Mouse (Mus musculus): ENCODE data around the gene Gm28230.

Gene Gm28230

GRCm38 (mm10) chr2:74703720-74704392, 22.7 kb upstream of the Gm28230 start:
- DNase-seq (ENCODE audit: low spot score in 2 of 2): no peak

DNA sequence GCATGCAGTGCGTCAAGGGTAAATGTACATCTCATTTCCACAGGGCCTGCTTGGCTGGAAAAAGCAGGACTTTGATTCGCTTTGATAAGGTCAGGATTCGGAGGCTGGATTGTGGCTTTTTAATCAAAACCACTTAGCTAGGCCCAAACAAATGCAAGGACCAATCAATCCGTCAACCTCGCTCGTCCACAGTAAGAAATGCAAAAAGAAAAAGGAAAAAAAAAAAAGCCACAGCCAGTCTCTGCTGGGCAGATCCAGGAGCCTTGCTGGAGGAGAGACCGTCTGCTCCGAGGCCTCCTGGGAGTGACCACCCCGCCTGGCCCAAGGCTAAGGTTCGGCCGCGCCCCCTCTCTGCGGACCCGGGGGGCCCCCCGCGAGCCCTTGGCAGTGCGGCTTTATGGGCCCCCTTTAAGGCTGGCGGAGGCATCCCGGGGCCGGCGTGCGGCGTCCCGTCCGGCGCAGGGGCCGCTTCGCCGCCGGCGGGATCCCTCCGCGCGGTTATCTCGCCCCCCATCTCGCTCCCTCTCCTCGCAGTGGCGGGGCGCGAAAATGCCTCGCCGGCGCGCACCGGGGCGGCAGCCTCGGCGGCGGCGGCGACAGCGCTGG, 22.0 kb upstream of the Gm28230 start, which contains the start of gene Hoxd8:
Hoxd8 (plus strand) TSS at position 223 of the 606 bp plus-strand sequence.
- no peak for DNase-seq (ENCODE audit: low spot score in 2 of 2)

DNA sequence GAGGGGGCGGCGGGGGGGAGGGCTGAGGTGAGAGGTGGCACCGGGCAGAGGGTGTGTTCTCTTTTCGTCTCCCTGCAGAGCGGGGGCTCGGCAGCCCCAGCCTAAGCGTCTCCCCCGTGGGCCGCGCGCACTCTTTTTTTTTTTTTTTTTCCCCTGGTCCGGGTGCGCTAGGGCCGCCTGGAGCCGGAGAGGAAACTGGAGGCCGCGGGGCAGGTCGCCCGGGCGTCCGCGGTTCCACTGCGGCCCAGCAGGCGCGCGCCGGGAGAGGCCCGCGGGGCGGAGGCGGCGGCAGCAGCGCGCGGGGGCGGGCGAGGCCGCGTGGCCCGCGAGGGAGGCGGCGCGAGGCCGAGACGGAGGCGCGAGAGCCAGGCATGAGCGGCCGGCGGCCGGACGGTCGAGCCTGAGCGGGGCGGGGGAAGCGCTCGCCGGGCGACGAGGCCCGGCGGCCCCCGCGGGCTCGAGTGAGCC, 21.5 kb upstream of the Gm28230 start:
- no peak for DNase-seq (ENCODE audit: low spot score in 2 of 2)

DNA sequence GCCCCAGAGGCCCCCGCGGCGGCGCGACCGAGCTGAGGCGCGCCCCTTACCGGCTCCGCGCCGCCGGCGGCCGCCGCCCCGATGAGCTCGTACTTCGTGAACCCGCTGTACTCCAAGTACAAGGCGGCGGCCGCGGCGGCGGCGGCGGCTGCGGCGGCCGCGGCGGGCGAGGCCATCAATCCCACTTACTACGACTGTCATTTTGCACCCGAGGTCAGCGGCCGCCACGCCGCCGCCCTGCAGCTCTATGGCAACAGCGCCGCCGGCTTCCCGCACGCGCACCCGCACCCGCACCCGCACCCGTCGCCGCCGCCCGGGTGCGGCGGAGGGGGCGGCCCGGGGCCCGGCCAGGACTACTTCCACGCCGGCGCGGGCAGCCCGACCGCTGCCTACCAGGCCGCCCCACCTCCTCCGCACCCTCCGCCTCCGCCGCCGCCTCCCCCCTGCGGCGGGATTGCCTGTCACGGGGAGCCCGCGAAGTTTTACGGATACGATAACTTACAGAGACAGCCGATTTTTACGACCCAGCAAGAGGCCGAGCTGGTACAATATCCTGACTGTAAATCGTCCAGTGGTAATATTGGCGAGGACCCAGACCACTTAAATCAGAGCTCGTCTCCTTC, 20.9 kb upstream of the Gm28230 start:
- no peak for DNase-seq (ENCODE audit: low spot score in 2 of 2)

DNA sequence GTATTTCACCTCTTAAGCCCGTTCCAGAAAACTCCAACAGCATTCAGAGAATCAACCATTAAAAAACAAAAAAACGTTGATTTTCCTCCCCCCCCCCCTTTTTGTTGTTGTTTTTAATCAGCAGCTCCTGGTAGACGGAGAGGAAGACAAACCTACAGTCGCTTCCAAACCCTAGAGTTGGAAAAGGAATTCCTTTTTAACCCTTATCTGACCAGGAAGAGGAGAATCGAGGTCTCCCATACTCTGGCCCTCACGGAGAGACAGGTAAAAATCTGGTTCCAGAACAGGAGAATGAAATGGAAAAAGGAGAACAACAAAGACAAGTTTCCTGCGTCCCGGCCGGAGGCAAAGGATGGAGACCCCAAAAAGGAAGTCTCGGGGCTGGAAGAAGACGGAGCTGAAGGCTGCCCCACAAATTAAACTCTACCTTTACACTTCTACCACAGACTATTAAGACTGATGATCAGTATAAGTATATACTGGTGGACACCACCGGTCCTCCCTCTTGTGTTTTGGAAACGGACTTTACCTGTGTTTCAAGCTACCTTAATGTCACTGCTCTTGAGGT, 20.1 kb upstream of the Gm28230 start:
- DNase-seq (ENCODE audit: low spot score in 2 of 2): no peak

- DNase-seq (ENCODE audit: low spot score in 2 of 2): no peak
Observed at GRCm38 (mm10) chr2:74707599-74707998, 18.9 kb upstream of the Gm28230 start.

- DNase-seq (ENCODE audit: low spot score in 2 of 2): no peak
Observed at GRCm38 (mm10) chr2:74708676-74709075, 17.9 kb upstream of the Gm28230 start.

DNA sequence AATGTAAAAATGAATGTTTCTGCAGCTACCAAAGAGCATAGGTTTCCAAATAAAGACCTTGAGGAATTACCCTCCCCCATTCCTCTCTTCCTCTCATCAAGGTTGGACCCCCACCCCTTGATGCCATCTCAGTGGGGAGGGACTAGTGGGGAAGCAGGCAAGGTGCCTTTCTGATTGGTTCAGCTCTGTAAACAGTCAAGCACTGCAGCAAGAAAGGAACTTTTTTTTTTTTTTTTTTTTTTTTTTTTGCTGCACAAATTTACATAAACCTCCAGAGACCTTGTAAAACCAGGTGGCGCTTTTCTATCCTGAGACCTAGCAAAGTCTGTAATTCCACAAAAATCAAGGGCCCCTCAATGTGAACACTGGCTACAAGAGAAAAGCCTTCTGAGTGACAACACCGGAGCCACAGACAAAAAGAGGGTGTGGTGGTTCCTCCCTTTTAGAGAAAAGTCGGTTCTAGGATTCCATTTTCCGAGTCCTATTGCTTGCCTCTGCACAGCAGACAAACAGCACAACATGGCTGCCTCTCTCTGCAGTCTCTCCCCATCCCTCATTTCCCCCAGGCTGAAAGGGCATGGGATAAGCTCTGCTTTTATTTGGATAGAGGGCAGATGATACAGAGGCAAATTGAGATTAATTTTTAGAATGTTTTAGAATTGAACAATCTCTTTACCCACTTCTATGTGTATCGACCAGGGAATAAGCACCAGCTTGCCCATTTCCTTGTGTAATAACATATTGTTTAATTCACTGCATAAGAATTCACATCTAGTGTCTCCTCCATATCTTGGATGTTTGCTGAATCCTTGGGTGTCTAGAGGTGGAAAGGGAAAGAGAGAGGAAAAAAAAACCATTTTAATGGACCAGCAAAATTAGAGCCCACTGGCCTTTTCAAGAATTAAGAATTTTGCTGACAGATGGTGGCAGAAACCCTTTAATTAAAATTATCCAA, 16.8 kb upstream of the Gm28230 start:
- DNase-seq (ENCODE audit: low spot score in 2 of 2): no peak

GRCm38 (mm10) chr2:74710929-74711543, 15.5 kb upstream of the Gm28230 start:
- DNase-seq (ENCODE audit: low spot score in 2 of 2): no peak

DNA sequence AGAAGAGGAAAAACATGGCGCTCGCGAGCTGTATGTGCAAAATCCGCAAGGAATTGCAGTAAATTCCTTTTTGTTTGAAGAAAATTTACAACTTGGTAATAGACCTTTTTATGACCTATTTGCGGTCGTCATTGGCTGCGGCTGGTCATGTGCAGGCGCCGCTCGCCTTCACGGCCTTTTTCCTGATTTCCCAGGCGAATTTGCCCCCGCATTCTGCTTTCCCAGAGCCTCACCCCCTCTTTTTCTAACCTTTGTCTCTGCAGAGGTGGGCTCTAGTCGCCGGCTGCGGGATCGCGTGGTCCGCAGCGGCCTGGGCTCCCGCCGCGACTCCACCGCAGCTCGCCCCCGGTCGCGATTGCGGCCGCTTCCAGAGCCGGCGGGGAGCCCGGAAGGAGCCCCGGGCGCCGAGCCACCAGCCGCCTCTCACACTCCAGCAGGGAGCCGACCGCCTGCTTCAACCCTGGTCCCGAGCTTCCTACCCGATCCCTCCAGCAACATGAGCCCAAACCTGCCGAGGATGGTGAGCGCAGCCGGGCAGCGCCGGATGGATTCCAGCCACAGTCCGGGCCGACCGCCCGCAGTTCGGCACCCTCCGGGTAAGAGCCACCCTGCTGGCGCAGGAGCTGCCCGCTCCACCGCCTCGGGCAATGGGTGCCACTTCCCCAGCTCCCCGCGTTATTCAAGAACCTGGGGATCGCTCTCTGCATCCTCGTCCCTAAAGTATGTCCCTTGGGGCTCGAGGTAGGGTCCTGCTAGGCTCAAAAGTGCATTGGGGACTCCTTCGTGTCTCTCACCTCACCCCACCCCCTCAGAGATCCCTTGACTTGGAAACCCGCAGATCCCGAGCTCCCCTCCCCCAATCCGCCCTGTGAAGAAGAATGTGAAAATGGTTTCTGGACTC, 14.6 kb upstream of the Gm28230 start, which contains the start of the genes Hoxd3 and Hoxd4:
Hoxd3 (plus strand) TSS at position 207 of the 901 bp plus-strand sequence.
Hoxd4 (plus strand) TSS at position 209 of the 901 bp plus-strand sequence.
- no peak for DNase-seq (ENCODE audit: low spot score in 2 of 2)

DNA sequence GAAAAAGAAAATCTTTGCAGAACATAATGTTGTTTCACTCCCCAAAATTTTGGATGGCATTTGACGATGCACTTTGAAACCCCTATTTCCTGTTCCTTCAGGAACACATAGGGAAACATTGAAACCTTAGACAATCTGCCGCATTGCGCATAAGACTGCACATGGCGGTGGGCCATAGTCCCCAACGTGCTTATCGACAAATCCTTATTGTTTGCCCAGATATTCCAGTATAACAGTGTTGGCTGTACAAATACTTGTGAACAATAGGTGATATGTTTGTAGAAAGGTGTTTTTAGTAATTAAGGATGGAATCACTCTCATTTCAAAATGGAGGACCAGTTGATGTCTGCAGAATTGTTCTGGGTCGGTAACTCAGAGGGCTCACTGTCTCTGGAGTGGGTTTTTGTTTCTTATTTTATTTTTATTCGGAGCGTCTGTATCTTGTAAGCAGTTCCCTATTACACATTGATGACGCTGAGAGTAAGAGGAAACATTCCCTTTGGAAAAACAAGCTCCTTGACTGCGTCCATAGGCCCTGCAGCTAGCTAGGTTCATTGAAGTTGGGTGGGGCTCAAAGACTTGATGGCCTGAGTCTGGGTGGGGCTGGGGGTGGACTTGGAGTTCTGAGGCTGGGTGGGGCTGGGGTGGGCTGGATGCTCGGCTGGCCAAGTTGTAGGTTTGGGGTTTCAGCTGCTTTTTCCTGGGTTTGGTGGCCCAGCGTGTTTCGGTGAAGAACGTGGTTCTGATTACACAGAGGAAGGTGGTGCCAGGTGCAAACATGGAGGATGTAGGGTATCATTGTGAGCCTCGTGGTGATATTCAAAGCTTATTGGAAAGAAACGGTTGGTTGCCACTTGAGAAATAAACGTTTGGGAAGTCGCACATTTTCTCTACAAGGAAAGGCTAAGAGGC, 13.0 kb upstream of the Gm28230 start:
- DNase-seq (ENCODE audit: low spot score in 2 of 2): no peak

- DNase-seq (ENCODE audit: low spot score in 2 of 2): no peak
Observed at GRCm38 (mm10) chr2:74714156-74714789, 12.3 kb upstream of the Gm28230 start.

- no peak for DNase-seq (ENCODE audit: low spot score in 2 of 2)
Observed at GRCm38 (mm10) chr2:74714881-74715280, 11.6 kb upstream of the Gm28230 start.

DNA sequence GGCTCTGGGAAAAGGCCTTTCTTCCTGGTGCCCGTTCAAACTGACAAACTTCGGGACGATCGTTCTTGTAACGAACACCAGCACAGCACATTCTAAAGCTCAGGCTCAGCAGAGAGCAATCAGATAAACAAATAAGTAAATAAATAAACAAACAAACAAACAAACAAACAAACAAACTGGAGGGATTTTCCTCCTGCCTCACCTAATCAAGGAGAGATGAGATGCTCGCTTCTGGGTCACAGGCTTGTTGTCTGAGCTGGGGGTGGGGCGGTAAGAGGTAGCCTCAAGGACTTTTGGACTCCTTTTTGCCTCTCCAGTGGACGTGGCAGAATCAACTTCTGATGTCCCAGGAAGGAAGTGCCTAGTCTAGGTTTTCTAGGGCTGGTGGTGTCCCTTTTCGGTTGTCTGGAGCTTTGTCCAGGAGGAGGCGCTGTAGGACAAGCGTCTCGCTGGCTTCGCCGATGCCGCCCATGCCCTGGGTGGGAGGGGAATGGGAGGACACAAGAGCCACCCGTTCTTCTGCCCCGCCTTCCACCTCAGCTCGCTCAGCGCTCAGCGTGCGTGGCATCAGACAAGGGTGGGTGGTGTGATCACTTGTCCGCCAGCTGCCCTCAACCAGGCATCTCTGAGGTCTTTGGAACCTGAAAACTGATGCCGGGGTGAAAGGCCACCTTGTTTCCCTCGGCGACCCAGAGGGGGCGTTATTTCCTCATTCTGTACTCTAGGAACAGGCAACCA, 10.9 kb upstream of the Gm28230 start:
- peak; percentile 32 to 43 for DNase-seq (ENCODE audit: low spot score in 2 of 2)

DNA sequence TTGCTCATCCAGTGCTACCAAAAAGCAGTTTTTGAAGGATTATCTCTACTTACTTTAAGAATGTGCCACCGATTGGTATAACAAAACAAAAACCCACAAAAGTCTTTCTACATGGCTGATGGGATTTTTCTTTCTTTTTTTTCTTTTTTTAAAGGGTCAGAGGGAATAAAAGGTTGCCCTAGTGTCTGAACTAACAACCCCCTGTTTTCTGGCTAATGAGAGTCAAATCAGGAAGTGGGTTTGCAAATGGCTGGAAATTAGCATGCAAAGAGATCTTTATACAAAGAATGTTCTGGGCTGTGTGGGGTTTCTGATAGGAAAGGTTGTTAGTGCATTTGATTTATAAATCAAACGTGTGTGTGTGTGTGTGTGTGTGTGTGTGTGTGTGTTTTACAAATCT, 6.1 kb upstream of the Gm28230 start:
- no peak for DNase-seq (ENCODE audit: low spot score in 2 of 2)

DNA sequence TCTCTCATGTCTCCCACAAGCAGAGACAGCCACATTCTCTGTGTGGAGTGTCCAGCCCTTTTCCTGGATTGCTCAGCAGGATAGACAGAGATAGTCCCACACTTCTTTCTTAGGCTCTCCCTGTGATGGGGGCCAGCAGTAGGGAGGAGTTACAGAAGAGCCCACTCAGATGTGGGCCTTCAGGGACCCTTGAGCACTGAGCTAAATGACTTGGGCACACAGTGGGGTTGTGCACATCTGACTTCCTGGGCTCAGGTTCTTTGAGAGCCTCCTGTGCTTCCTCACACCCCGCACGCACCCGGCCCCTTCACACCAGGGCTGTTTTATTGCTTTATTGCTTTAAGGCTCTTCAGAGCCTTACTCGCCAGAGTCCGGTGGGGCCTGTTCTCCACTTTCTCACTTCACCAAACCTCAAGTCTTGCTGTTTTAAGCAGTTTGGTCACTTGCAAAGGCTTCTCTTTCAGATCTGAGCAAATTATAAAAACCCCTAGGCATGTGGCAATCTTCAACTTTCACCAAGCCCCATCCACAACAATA, 5.5 kb upstream of the Gm28230 start:
- DNase-seq (ENCODE audit: low spot score in 2 of 2): no peak

DNA sequence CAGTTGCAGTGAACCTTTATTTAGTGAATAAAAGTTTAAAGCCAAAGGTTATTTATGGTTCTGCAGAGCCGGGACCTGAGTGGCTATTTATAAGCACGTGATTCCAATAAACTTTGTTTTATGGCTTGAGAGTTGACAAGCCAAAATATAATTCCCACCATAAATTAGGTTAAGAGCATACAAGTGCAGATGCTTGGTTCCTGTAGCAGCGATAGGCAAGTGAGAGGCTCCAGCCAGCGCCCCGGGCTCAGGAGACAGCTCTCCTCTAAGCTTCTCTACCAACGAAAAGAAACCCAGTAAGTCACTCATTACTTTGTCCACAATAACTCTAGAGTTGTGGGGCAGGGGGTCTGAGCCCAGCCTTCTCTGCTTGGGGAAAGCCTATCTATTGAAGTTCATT, 4.6 kb upstream of the Gm28230 start:
- no peak for DNase-seq (ENCODE audit: low spot score in 2 of 2)
